Mouse (Mus musculus): ENCODE results near the gene Kcng4.
A peak's percentile ranks its signal among the peaks of the same experiment; 100 is the strongest.

GRCm38 (mm10) chr8:119604996-119605395, 30.5 kb downstream of the Kcng4 start, which contains the start of gene Taf1c:
- TF ChIP-seq CTCF (IDR thresholded peaks at IDR 0.05; ENCODE audit: borderline replicate concordance, extremely low read depth, insufficient read depth, insufficient read length) (peak; percentile 89), POLR2A (IDR thresholded peaks at IDR 0.05; ENCODE audit: borderline replicate concordance, extremely low read depth, insufficient read depth, insufficient read length, poor library complexity, severe bottlenecking) (peak; percentile 21; the same call in 1 of the 2 replicates)

Measured in brain, embryonic 14.5 days (tissue).